Mouse (Mus musculus): Measurements from ENCODE around the gene Ubl7. TPM values are rescaled to one million over a fixed set of nuclear protein-coding genes. Genes with fewer than 3 reads are reported as not detected.

Gene Ubl7
- polyA plus RNA-seq, 1 experiment from 2014 or later: 115 TPM

- no peak overlapping the region for H3K9ac ChIP-seq (replicated peaks; ENCODE audit: low read length)
- H3K27ac ChIP-seq (replicated peaks; ENCODE audit: low read depth, low read length): no peak overlapping the region
- WGBS: 88% methylated on average over 15 of the region's 15 CpGs
- DNase-seq (ENCODE audit: low spot score) (no peak), ATAC-seq (replicated peaks; ENCODE audit: insufficient number of reproducible peaks, low FRiP score, low TSS enrichment, low read depth) (no peak)
- no peaks in the 10 kb centered on the region for H3K4me1 ChIP-seq (ENCODE audit: control insufficient read depth, insufficient read depth, low read length)
- H3K4me3 ChIP-seq (ENCODE audit: low read depth, low read length): no peak overlapping the region
- no peaks in the 10 kb centered on the region for H3K27me3 ChIP-seq (ENCODE audit: control insufficient read depth, insufficient read depth, low read length)
- no peaks in the 10 kb centered on the region for H3K9me3 ChIP-seq (replicated peaks; ENCODE audit: control insufficient read depth, low read length)
- H3K4me2 ChIP-seq (ENCODE audit: low read depth, low read length): no peak overlapping the region
- H3K36me3 ChIP-seq (replicated peaks; ENCODE audit: control insufficient read depth, insufficient read depth, low read depth, low read length): no peaks in the 10 kb centered on the region
Observed at GRCm38 (mm10) chr9:57961226-57961625, 50.4 kb downstream of the Ubl7 start.

DNA sequence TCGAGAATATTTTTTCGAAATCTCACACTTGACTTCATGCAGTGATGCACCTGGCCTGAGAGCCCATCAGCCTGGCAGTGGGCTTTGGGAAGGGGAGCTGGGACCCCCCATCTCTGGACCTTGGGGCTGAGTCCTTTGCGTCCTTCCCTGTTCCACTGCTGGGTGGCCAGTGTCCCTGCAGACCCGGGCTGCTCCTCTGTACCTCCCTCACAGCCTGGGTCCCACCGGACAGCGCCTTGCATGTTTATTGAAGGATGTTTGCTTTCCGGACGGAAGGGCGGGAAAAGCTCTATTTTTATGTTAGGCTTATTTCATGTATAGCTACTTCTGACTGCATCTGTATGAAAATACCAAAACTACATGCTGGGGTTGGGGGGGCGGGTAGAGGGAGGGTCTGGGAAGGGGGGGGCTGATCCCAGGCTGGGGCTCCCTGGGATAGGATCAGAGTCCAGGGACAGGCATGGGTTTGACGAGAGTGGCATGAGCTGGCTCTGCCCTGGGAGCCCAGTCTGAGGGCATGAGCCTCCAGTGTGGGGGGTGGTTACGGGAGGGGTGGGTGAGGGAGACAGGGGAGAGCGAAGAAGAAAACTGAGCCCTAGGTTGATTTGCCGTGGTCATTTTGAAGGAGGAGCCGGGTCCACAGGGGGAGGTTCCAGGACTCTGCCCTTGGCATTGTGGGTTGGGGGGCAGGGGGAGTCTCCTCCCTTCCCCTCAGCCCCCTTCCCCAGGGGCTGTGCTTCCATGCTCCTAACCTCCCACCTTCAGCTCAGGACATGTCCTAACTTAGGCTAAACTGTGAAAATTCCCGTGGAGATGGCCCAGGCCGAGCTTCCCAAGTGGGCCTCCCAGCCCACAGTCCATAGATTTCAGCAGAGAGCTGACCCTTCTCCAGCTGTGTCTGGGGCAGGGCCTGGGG lies 51.3 kb downstream of the Ubl7 start:
- Histone ChIP-seq H3K4me1 (ENCODE audit: control insufficient read depth, insufficient read depth, low read length) (no peaks in the 10 kb centered on the region), H3K9ac (replicated peaks; ENCODE audit: low read length) (no peak overlapping the region), H3K4me3 (ENCODE audit: low read depth, low read length) (no peak overlapping the region), H3K36me3 (replicated peaks; ENCODE audit: control insufficient read depth, insufficient read depth, low read depth, low read length) (no peaks in the 10 kb centered on the region), H3K9me3 (replicated peaks; ENCODE audit: control insufficient read depth, low read length) (no peaks in the 10 kb centered on the region), H3K27ac (replicated peaks; ENCODE audit: low read depth, low read length) (no peak overlapping the region), H3K27me3 (ENCODE audit: control insufficient read depth, insufficient read depth, low read length) (no peaks in the 10 kb centered on the region), H3K4me2 (ENCODE audit: low read depth, low read length) (no peak overlapping the region)
- no peak for DNase-seq (ENCODE audit: low spot score)
- ATAC-seq (replicated peaks; ENCODE audit: insufficient number of reproducible peaks, low FRiP score, low TSS enrichment, low read depth): no peak
- 74% methylated on average over 14 of the region's 17 CpGs for WGBS

DNA sequence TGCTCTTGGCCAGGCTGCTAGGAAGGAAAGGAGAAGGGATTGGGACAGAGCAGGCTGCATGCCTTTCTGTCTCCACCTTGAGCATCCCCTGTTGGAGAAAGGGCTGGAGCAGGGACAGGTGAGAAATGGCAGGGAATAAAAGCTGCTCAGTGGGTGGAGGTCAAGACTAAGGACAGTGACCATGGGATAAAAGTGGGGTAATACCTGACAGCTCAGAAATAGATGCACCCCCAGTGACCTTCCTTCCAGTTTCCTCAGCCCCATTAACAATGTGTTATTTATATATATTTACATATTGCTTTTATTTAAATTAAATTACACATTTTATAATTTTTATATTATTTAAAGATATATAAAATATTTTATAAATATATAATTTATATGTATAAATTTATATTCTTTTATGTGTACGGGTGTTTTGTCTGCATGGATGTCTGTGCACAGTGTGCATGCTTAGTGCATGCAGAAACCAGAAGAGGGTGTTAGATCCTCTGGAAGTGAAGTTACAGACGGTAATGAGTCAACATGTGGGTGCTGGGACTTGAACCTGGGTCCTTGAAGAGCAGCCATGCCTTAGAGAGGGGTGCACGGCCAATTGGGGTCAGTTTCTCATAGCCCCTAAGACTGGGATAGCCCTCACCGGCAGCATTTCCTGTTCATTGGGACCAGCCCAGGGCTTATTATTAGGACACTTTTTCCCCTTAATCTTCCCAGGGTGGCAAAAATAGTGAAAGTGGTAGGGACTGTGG lies 52.6 kb downstream of the Ubl7 start:
- Histone ChIP-seq H3K9me3 (replicated peaks; ENCODE audit: control insufficient read depth, low read length) (no peaks in the 10 kb centered on the region), H3K4me1 (ENCODE audit: control insufficient read depth, insufficient read depth, low read length) (no peaks in the 10 kb centered on the region), H3K27ac (replicated peaks; ENCODE audit: low read depth, low read length) (no peak overlapping the region), H3K27me3 (ENCODE audit: control insufficient read depth, insufficient read depth, low read length) (no peaks in the 10 kb centered on the region), H3K4me2 (ENCODE audit: low read depth, low read length) (no peak overlapping the region), H3K36me3 (replicated peaks; ENCODE audit: control insufficient read depth, insufficient read depth, low read depth, low read length) (no peaks in the 10 kb centered on the region), H3K9ac (replicated peaks; ENCODE audit: low read length) (no peak overlapping the region), H3K4me3 (ENCODE audit: low read depth, low read length) (no peak overlapping the region)
- WGBS: 88% methylated on average over 4 of the region's 4 CpGs
- DNase-seq (ENCODE audit: low spot score): no peak
- ATAC-seq (replicated peaks; ENCODE audit: insufficient number of reproducible peaks, low FRiP score, low TSS enrichment, low read depth): no peak

DNA sequence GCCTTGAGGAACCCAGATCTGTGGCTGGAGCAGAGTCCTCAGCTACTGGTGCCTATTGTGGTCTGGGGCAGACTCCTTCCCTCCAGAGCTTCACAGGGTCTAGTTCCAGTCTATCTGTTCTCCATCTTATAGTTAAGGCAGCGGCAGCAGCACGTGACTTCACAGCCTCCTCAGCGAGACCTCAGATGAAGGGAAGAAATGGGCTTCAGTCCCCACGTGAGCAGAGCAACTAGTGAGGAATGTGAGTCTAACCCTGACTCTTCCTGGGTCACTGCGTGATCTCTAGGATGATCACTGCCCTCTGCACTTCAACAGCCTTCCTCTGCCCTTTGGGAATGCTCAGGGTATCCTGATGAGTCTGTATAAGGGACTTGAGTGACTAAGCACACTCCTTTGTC lies 53.2 kb downstream of the Ubl7 start:
- no peaks in the 10 kb centered on the region for H3K27me3 ChIP-seq (ENCODE audit: control insufficient read depth, insufficient read depth, low read length)
- H3K36me3 ChIP-seq (replicated peaks; ENCODE audit: control insufficient read depth, insufficient read depth, low read depth, low read length): no peaks in the 10 kb centered on the region
- no peak overlapping the region for H3K4me3 ChIP-seq (ENCODE audit: low read depth, low read length)
- 69% methylated on average over 5 of the region's 5 CpGs for WGBS
- H3K4me1 ChIP-seq (ENCODE audit: control insufficient read depth, insufficient read depth, low read length): no peaks in the 10 kb centered on the region
- no peak overlapping the region for H3K9ac ChIP-seq (replicated peaks; ENCODE audit: low read length)
- no peak overlapping the region for H3K4me2 ChIP-seq (ENCODE audit: low read depth, low read length)
- DNase-seq (ENCODE audit: low spot score): no peak
- H3K27ac ChIP-seq (replicated peaks; ENCODE audit: low read depth, low read length): no peak overlapping the region
- no peaks in the 10 kb centered on the region for H3K9me3 ChIP-seq (replicated peaks; ENCODE audit: control insufficient read depth, low read length)
- no peak for ATAC-seq (replicated peaks; ENCODE audit: insufficient number of reproducible peaks, low FRiP score, low TSS enrichment, low read depth)

GRCm38 (mm10) chr9:57964528-57965250 lies 53.9 kb downstream of the Ubl7 start:
- no peak for ATAC-seq (replicated peaks; ENCODE audit: insufficient number of reproducible peaks, low FRiP score, low TSS enrichment, low read depth)
- Histone ChIP-seq H3K36me3 (replicated peaks; ENCODE audit: control insufficient read depth, insufficient read depth, low read depth, low read length) (no peaks in the 10 kb centered on the region), H3K4me2 (ENCODE audit: low read depth, low read length) (no peak overlapping the region), H3K9ac (replicated peaks; ENCODE audit: low read length) (no peak overlapping the region), H3K4me3 (ENCODE audit: low read depth, low read length) (no peak overlapping the region), H3K27ac (replicated peaks; ENCODE audit: low read depth, low read length) (no peak overlapping the region), H3K27me3 (ENCODE audit: control insufficient read depth, insufficient read depth, low read length) (no peaks in the 10 kb centered on the region), H3K4me1 (ENCODE audit: control insufficient read depth, insufficient read depth, low read length) (no peaks in the 10 kb centered on the region), H3K9me3 (replicated peaks; ENCODE audit: control insufficient read depth, low read length) (no peaks in the 10 kb centered on the region)
- DNase-seq (ENCODE audit: low spot score): no peak
- WGBS: 75% methylated on average over 6 of the region's 6 CpGs

GRCm38 (mm10) chr9:57965281-57966185 lies 54.8 kb downstream of the Ubl7 start:
- H3K4me1 ChIP-seq (ENCODE audit: control insufficient read depth, insufficient read depth, low read length): no peaks in the 10 kb centered on the region
- no peaks in the 10 kb centered on the region for H3K36me3 ChIP-seq (replicated peaks; ENCODE audit: control insufficient read depth, insufficient read depth, low read depth, low read length)
- no peak overlapping the region for H3K27ac ChIP-seq (replicated peaks; ENCODE audit: low read depth, low read length)
- no peak for DNase-seq (ENCODE audit: low spot score)
- no peaks in the 10 kb centered on the region for H3K9me3 ChIP-seq (replicated peaks; ENCODE audit: control insufficient read depth, low read length)
- no peaks in the 10 kb centered on the region for H3K27me3 ChIP-seq (ENCODE audit: control insufficient read depth, insufficient read depth, low read length)
- no peak overlapping the region for H3K4me3 ChIP-seq (ENCODE audit: low read depth, low read length)
- 76% methylated on average over 12 of the region's 12 CpGs for WGBS
- no peak overlapping the region for H3K4me2 ChIP-seq (ENCODE audit: low read depth, low read length)
- ATAC-seq (replicated peaks; ENCODE audit: insufficient number of reproducible peaks, low FRiP score, low TSS enrichment, low read depth): no peak
- no peak overlapping the region for H3K9ac ChIP-seq (replicated peaks; ENCODE audit: low read length)

DNA sequence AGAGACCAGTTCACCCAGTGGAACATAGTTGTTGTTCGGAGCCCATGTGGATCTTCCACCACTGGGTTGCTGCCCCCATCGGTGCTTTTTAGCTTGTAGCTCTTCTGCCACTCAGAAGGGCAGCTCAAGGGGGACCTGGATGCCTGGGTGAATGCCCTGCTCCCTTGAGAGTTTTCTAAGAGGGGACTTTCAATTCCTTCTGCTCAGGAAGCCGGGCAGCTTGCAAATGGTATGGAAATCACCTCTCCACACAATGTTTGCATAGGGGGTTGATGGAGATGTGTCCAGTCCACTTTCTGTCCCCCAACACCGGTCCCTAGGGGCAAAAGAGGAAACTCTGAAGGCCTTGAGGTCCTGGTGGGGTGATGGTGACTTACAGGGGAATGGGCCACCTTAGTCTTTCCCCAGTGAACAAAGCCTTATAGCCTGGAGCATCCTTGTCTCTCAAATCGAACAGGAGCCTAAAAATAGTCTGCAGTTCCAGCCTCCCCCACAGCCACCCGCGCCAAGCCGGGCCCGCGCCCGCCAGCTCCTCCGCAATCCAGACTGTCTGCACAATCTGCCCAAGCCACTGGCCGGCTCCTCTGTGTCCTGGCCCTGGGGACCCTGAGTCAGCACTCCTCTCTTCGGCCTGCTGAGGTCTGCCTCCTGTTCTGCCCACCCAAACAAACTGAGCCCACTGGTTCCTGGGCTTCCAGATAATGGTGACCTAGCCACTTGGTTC lies 56.6 kb downstream of the Ubl7 start:
- Histone ChIP-seq H3K4me3 (ENCODE audit: low read depth, low read length) (no peak overlapping the region), H3K9ac (replicated peaks; ENCODE audit: low read length) (no peak overlapping the region), H3K4me1 (ENCODE audit: control insufficient read depth, insufficient read depth, low read length) (peaks cover 4% of the 10 kb centered on the region; the same call in 1 of the 2 replicates), H3K36me3 (replicated peaks; ENCODE audit: control insufficient read depth, insufficient read depth, low read depth, low read length) (no peaks in the 10 kb centered on the region), H3K4me2 (ENCODE audit: low read depth, low read length) (no peak overlapping the region), H3K27me3 (ENCODE audit: control insufficient read depth, insufficient read depth, low read length) (no peaks in the 10 kb centered on the region), H3K9me3 (replicated peaks; ENCODE audit: control insufficient read depth, low read length) (no peaks in the 10 kb centered on the region), H3K27ac (replicated peaks; ENCODE audit: low read depth, low read length) (no peak overlapping the region)
- DNase-seq (ENCODE audit: low spot score) (no peak), ATAC-seq (replicated peaks; ENCODE audit: insufficient number of reproducible peaks, low FRiP score, low TSS enrichment, low read depth) (no peak)
- 75% methylated on average over 14 of the region's 14 CpGs for WGBS
